Mouse (Mus musculus): ENCODE measurements around the gene Rab1a.
A peak's percentile ranks its signal among the peaks of the same experiment; 100 is the strongest.
"Not testable (repeated sequence)": the region's sequence is repeated elsewhere in the genome, so short reads cannot be mapped to it uniquely, and the experiment has no call there.

The Rab1a gene

GRCm38 (mm10) chr11:20217227-20217626 is 16.0 kb downstream of the Rab1a start:
- DNase-seq (ENCODE audit: low spot score): no peak

- not testable (repeated sequence) for DNase-seq (ENCODE audit: low spot score)
Measured at GRCm38 (mm10) chr11:20221671-20222070, 20.4 kb downstream of the Rab1a start.

GRCm38 (mm10) chr11:20224196-20224595 is 23.0 kb downstream of the Rab1a start:
- no peak for DNase-seq (ENCODE audit: low spot score)

GRCm38 (mm10) chr11:20225938-20226337 is 24.7 kb downstream of the Rab1a start:
- DNase-seq (ENCODE audit: low spot score): no peak

- DNase-seq (ENCODE audit: low spot score): no peak
Measured at GRCm38 (mm10) chr11:20228666-20229065, 27.4 kb downstream of the Rab1a start.

- DNase-seq (ENCODE audit: low spot score): no peak
Measured at GRCm38 (mm10) chr11:20229311-20229710, 28.1 kb downstream of the Rab1a start.

GRCm38 (mm10) chr11:20230286-20230685 is 29.1 kb downstream of the Rab1a start:
- no peak for DNase-seq (ENCODE audit: low spot score)

- peak; percentile 29 for DNase-seq (ENCODE audit: low spot score)
Measured at GRCm38 (mm10) chr11:20231128-20231878, 30.1 kb downstream of the Rab1a start.

- DNase-seq (ENCODE audit: low spot score): no peak
Measured at GRCm38 (mm10) chr11:20232016-20232755, 31.0 kb downstream of the Rab1a start.

- DNase-seq (ENCODE audit: low spot score): no peak
Measured at GRCm38 (mm10) chr11:20234233-20234632, 33.0 kb downstream of the Rab1a start.

- DNase-seq (ENCODE audit: low spot score): no peak
Measured at GRCm38 (mm10) chr11:20237018-20237417, 35.8 kb downstream of the Rab1a start.

GRCm38 (mm10) chr11:20237976-20238375 is 36.7 kb downstream of the Rab1a start:
- DNase-seq (ENCODE audit: low spot score): no peak

GRCm38 (mm10) chr11:20239279-20239861 is 38.1 kb downstream of the Rab1a start:
- DNase-seq (ENCODE audit: low spot score): no peak

- DNase-seq (ENCODE audit: low spot score): no peak
Measured at GRCm38 (mm10) chr11:20240331-20240730, 39.1 kb downstream of the Rab1a start.

GRCm38 (mm10) chr11:20241311-20241710 is 40.1 kb downstream of the Rab1a start:
- DNase-seq (ENCODE audit: low spot score): no peak

- no peak for DNase-seq (ENCODE audit: low spot score)
Measured at GRCm38 (mm10) chr11:20242366-20243056, 41.3 kb downstream of the Rab1a start.

- no peak for DNase-seq (ENCODE audit: low spot score)
Measured at GRCm38 (mm10) chr11:20243214-20243913, 42.1 kb downstream of the Rab1a start.

GRCm38 (mm10) chr11:20244336-20245290 is 43.4 kb downstream of the Rab1a start:
- DNase-seq (ENCODE audit: low spot score): peak; percentile 33

GRCm38 (mm10) chr11:20245316-20245715 is 44.1 kb downstream of the Rab1a start:
- DNase-seq (ENCODE audit: low spot score): no peak

- no peak for DNase-seq (ENCODE audit: low spot score)
Measured at GRCm38 (mm10) chr11:20246616-20247015, 45.4 kb downstream of the Rab1a start.
